ENCODE assay signal across 8 mouse cellular contexts in the genomic region with DNA sequence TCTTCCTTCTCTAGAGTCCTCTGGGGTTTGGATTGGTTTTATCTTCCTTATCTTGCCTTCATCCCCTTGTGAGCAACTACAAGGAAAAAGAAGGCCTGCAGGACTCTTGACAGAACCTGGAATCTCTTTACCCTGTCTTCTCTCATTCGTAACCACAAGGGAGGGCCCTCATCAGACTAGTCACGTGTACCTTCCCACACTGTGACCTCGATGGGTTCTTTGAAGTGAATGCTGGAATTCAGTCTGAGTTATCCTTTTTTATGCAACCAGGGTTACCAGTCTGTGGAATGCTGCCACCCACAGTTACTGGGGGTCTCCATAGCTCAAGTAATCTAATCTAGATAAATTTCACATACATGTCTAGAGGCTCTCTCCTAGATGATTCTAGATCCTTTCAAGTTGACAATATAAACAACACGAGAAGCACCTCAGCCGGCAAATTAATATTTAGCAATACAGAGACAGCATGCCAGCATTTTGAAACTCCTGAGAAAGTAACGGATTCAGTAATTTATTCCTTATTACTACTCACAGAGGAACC. TPM values are rescaled to one million over a fixed set of nuclear protein-coding genes. Genes with fewer than 3 reads are reported as not detected.
DNase-seq lines count a peak whose midpoint lies in the region; ATAC-seq and TF ChIP-seq lines count a peak whose summit lies in the region.

No protein-coding gene starts in this region.

- H3K4me2 ChIP-seq in kidney, postnatal 0 days (ENCODE audit: low read length), result peak overlapping the region; percentile 59
- peak overlapping the region; percentile 74 for H3K4me2 ChIP-seq in heart, embryonic 16.5 days (ENCODE audit: low read depth, low read length)

- intact Hi-C loops in left cerebral cortex, postnatal 36 days (cut with DNase I), result loop anchor here (10.0 kb wide), 1 partner anchor 510 kb away; no protein-coding TSS in a partner anchor

- WGBS in kidney, postnatal 0 days, result 27% methylated on average over 6 of the region's 6 CpGs
- 36% methylated on average over 6 of the region's 6 CpGs for WGBS in heart, embryonic 16.5 days

- no peaks in the 10 kb centered on the region for H3K27me3 ChIP-seq in kidney, postnatal 0 days (ENCODE audit: insufficient read depth, low read length)
- H3K27me3 ChIP-seq in heart, embryonic 16.5 days (ENCODE audit: control insufficient read depth, insufficient read depth, low read length), result no peaks in the 10 kb centered on the region

- no peak for TF ChIP-seq CTCF in kidney, postnatal 0 days (IDR thresholded peaks at IDR 0.05; ENCODE audit: low read depth)

- peak; percentile 10 for DNase-seq in kidney, postnatal 0 days (ENCODE audit: low spot score)
- no peak for DNase-seq in kidney, adult 18-20 months
- DNase-seq in brain, adult 2 months (ENCODE audit: low read depth, low spot score), result peak; percentile 45
- no peak for DNase-seq in spleen, postnatal 36 days (ENCODE audit: low spot score in 2 of 2)
- DNase-seq in thymus, postnatal 10 days (ENCODE audit: low spot score in 2 of 2), result no peak
- DNase-seq in left cerebral cortex, postnatal 36 days (ENCODE audit: low spot score in 2 of 2), result no peak

- no peak overlapping the region for H3K9ac ChIP-seq in kidney, postnatal 0 days (ENCODE audit: low read depth, low read length)
- peak overlapping the region; percentile 83 for H3K9ac ChIP-seq in heart, embryonic 16.5 days (ENCODE audit: low read length)

- no peak overlapping the region for H3K27ac ChIP-seq in kidney, postnatal 0 days
- H3K27ac ChIP-seq in heart, embryonic 16.5 days (ENCODE audit: low read length), result no peak overlapping the region

- peak overlapping the region; percentile 98 for H3K4me3 ChIP-seq in kidney, postnatal 0 days (replicated peaks; ENCODE audit: low read depth, low read length)
- H3K4me3 ChIP-seq in heart, embryonic 16.5 days (ENCODE audit: low read length), result peak overlapping the region; percentile 94

- no peaks in the 10 kb centered on the region for H3K9me3 ChIP-seq in kidney, postnatal 0 days (replicated peaks; ENCODE audit: low read length)
- H3K9me3 ChIP-seq in heart, embryonic 16.5 days (replicated peaks; ENCODE audit: control insufficient read depth, low read length), result no peaks in the 10 kb centered on the region

- H3K4me1 ChIP-seq in kidney, postnatal 0 days (replicated peaks; ENCODE audit: insufficient read depth, low read length), result peaks cover 6% of the 10 kb centered on the region; the same call in 1 of the 2 replicates
- H3K4me1 ChIP-seq in heart, embryonic 16.5 days (ENCODE audit: control insufficient read depth, insufficient read depth, low read length), result peaks cover 12% of the 10 kb centered on the region

- ATAC-seq in kidney, postnatal 0 days (replicated peaks; ENCODE audit: low FRiP score, low read depth), result peak; percentile 26; the same call in 1 of the 2 replicates
- no peak for ATAC-seq in heart, embryonic 16.5 days (replicated peaks; ENCODE audit: extremely low read depth, insufficient read depth, low FRiP score)
- ATAC-seq in megakaryocyte, adult 5-6 weeks (ENCODE audit: poor library complexity, severe bottlenecking), result peak; percentile 9

- H3K36me3 ChIP-seq in kidney, postnatal 0 days (ENCODE audit: insufficient read depth, low read length), result no peaks in the 10 kb centered on the region; the same call in 1 of the 2 replicates
- H3K36me3 ChIP-seq in heart, embryonic 16.5 days (ENCODE audit: control insufficient read depth, insufficient read depth), result peaks cover 8% of the 10 kb centered on the region

RNA-seq across cellular contexts. Expression of gene Gcc2, which starts 0.6 kb away (rescaled TPM):
- polyA plus RNA-seq in kidney, postnatal 0 days (2015; fragmentation: Nextera tagmentation; extraction: Ambion mirVana), result 71.6 and 75.8 TPM in 2 replicates
- polyA plus RNA-seq in heart, embryonic 16.5 days (2015; fragmentation: Nextera tagmentation; extraction: Ambion mirVana), result 34.1 and 38.1 TPM in 2 replicates
- total RNA-seq in megakaryocyte, adult 5-6 weeks (2015), result 41.5 and 56.3 TPM in 2 replicates
- total RNA-seq in megakaryocyte, adult 5-6 weeks (2017), result 32.6 and 32.8 TPM in 2 replicates
- total RNA-seq in left cerebral cortex, postnatal 36 days (2021), result 10 to 100 TPM; 90.7 to 98.7 TPM

RNA-seq across cellular contexts. Expression of gene Gm4981, which starts 18.2 kb away (rescaled TPM):
- not detected in 2 replicates for polyA plus RNA-seq in kidney, postnatal 0 days (2015; fragmentation: Nextera tagmentation; extraction: Ambion mirVana)
- polyA plus RNA-seq in heart, embryonic 16.5 days (2015; fragmentation: Nextera tagmentation; extraction: Ambion mirVana), result not detected in 2 replicates
- total RNA-seq in megakaryocyte, adult 5-6 weeks (2015), result not detected in 2 replicates
- total RNA-seq in megakaryocyte, adult 5-6 weeks (2017), result not detected in 2 replicates
- total RNA-seq in left cerebral cortex, postnatal 36 days (2021), result not detected

RNA-seq across cellular contexts. Expression of gene Duxf3, which starts 22.2 kb away (rescaled TPM):
- not detected in 2 replicates for polyA plus RNA-seq in kidney, postnatal 0 days (2015; fragmentation: Nextera tagmentation; extraction: Ambion mirVana)
- polyA plus RNA-seq in heart, embryonic 16.5 days (2015; fragmentation: Nextera tagmentation; extraction: Ambion mirVana), result 0.08 TPM in 1 of 2 replicates, not detected in the other
- total RNA-seq in megakaryocyte, adult 5-6 weeks (2015), result not detected in 2 replicates
- total RNA-seq in megakaryocyte, adult 5-6 weeks (2017), result not detected in 2 replicates
- not detected for total RNA-seq in left cerebral cortex, postnatal 36 days (2021)

RNA-seq across cellular contexts. Expression of gene AW822073, which starts 30.0 kb away (rescaled TPM):
- polyA plus RNA-seq in kidney, postnatal 0 days (2015; fragmentation: Nextera tagmentation; extraction: Ambion mirVana), result not detected in 2 replicates
- polyA plus RNA-seq in heart, embryonic 16.5 days (2015; fragmentation: Nextera tagmentation; extraction: Ambion mirVana), result not detected in 2 replicates
- total RNA-seq in megakaryocyte, adult 5-6 weeks (2015), result not detected in 2 replicates
- total RNA-seq in megakaryocyte, adult 5-6 weeks (2017), result not detected in 2 replicates
- not detected for total RNA-seq in left cerebral cortex, postnatal 36 days (2021)

Comparison
In these comparisons a context has a peak if more than half of its experiments do, and no peak if none do; other contexts are left out.
1. DNase-seq: peak in kidney, postnatal 0 days (single experiment) and brain, adult 2 months (single experiment); none in kidney, adult 18-20 months (single experiment), spleen, postnatal 36 days (0 of 2), thymus, postnatal 10 days (0 of 2) and left cerebral cortex, postnatal 36 days (0 of 2).